Comparison of ENCODE assay signal across 14 mouse cellular contexts in genomic region chr1:193419168-193419567, GRCm38 (mm10). TPM values are rescaled to one million over a fixed set of nuclear protein-coding genes. Genes with fewer than 3 reads are reported as not detected.
DNase-seq lines count a peak whose midpoint lies in the region; ATAC-seq and TF ChIP-seq lines count a peak whose summit lies in the region.
"Had no signal": no experiment of that assay in that cellular context is flagged by ENCODE, and none has a peak within 500 bp of the region (broad histone marks: within the 10 kb centered on the region; RNA-seq: fewer than 3 reads in every experiment).

No protein-coding gene starts in this region.

- TF ChIP-seq POLR2A in lung, adult 2 months (IDR thresholded peaks at IDR 0.05; ENCODE audit: borderline replicate concordance, extremely low read depth, low read depth, low read length) = no peak

- H3K9me3 ChIP-seq in heart, embryonic 11.5 days (replicated peaks; ENCODE audit: control insufficient read depth, low read length) = no peaks in the 10 kb centered on the region
- H3K9me3 ChIP-seq in lung, embryonic 14.5 days (ENCODE audit: low read depth, low read length) = no peaks in the 10 kb centered on the region
- H3K9me3 ChIP-seq in embryonic facial prominence, embryonic 12.5 days = no peaks in the 10 kb centered on the region
- H3K9me3 ChIP-seq: G1E; liver, embryonic 12.5 days had no signal

- H3K9ac ChIP-seq in heart, embryonic 11.5 days (ENCODE audit: low read depth, low read length) = peak overlapping the region; percentile 18; the same call in 1 of the 2 replicates
- H3K9ac ChIP-seq in lung, embryonic 14.5 days = no peak overlapping the region; the same call in 1 of the 2 replicates
- no peak overlapping the region for H3K9ac ChIP-seq in embryonic facial prominence, embryonic 12.5 days
- H3K9ac ChIP-seq: forebrain, postnatal 0 days; liver, embryonic 12.5 days had no signal

- no peak overlapping the region for H3K4me2 ChIP-seq in heart, embryonic 11.5 days
- no peak overlapping the region for H3K4me2 ChIP-seq in lung, embryonic 14.5 days
- no peak overlapping the region for H3K4me2 ChIP-seq in embryonic facial prominence, embryonic 12.5 days (replicated peaks)
- H3K4me2 ChIP-seq: liver, embryonic 12.5 days had no signal

- TF ChIP-seq CTCF in lung, embryonic 14.5 days (IDR thresholded peaks at IDR 0.05; ENCODE audit: low read depth) = no peak
- TF ChIP-seq CTCF in lung, adult 2 months (IDR thresholded peaks at IDR 0.05; ENCODE audit: insufficient read depth, low read length) = no peak

- no peaks in the 10 kb centered on the region for H3K36me3 ChIP-seq in heart, embryonic 11.5 days (ENCODE audit: control insufficient read depth, insufficient read depth, low read length)
- H3K36me3 ChIP-seq in lung, embryonic 14.5 days (ENCODE audit: insufficient read depth) = no peaks in the 10 kb centered on the region
- H3K36me3 ChIP-seq in embryonic facial prominence, embryonic 12.5 days = no peaks in the 10 kb centered on the region
- H3K36me3 ChIP-seq: G1E; liver, embryonic 12.5 days had no signal

- no peak overlapping the region for H3K27ac ChIP-seq in heart, embryonic 11.5 days (ENCODE audit: low read depth, low read length)
- H3K27ac ChIP-seq in lung, embryonic 14.5 days (ENCODE audit: low read depth) = peak overlapping the region; percentile 72
- peak overlapping the region; percentile 33; the same call in 1 of the 2 replicates for H3K27ac ChIP-seq in embryonic facial prominence, embryonic 12.5 days
- H3K27ac ChIP-seq: liver, embryonic 12.5 days had no signal

- DNase-seq in heart, adult 18-20 months = no peak
- DNase-seq in lung, embryonic 14.5 days = peak; percentile 79
- DNase-seq in lung, adult 2 months = no peak
- DNase-seq in mesoderm, embryonic 11.5 days (ENCODE audit: low read depth, low spot score) = peak; percentile 69
- no peak for DNase-seq in layer of hippocampus, adult 9-11 months
- DNase-seq in adrenal gland, postnatal 10 days = no peak
- DNase-seq: forebrain, postnatal 0 days; heart, adult 11 months; thymus, postnatal 4 days had no signal

- peaks cover 21% of the 10 kb centered on the region for H3K4me1 ChIP-seq in heart, embryonic 11.5 days (ENCODE audit: control insufficient read depth, insufficient read depth, low read length)
- peaks cover 30% of the 10 kb centered on the region for H3K4me1 ChIP-seq in lung, embryonic 14.5 days (ENCODE audit: insufficient read depth)
- H3K4me1 ChIP-seq in lung, adult 2 months (ENCODE audit: control insufficient read depth, insufficient read depth, low read length) = peaks cover 4% of the 10 kb centered on the region; the same call in 1 of the 2 replicates
- H3K4me1 ChIP-seq in embryonic facial prominence, embryonic 12.5 days = 0 out of 2 replicates have a peak, but pooled peaks cover 7% of the 10 kb centered on the region

- WGBS in heart, embryonic 11.5 days (ENCODE audit: insufficient replicate concordance) = 3% methylated on average over 2 of the region's 2 CpGs
- WGBS in lung, embryonic 14.5 days = 4% methylated on average over 2 of the region's 2 CpGs
- WGBS in lung, adult 2 months = 5% methylated on average over 2 of the region's 2 CpGs
- 13% methylated on average over 2 of the region's 2 CpGs for WGBS in embryonic facial prominence, embryonic 12.5 days

- H3K4me3 ChIP-seq in heart, embryonic 11.5 days (ENCODE audit: low read depth, low read length) = no peak overlapping the region
- H3K4me3 ChIP-seq in lung, embryonic 14.5 days (ENCODE audit: low read depth, low read length) = no peak overlapping the region
- H3K4me3 ChIP-seq in lung, adult 2 months (replicated peaks; ENCODE audit: extremely low read depth, low read depth, low read length) = no peak overlapping the region
- no peak overlapping the region for H3K4me3 ChIP-seq in embryonic facial prominence, embryonic 12.5 days
- H3K4me3 ChIP-seq: liver, embryonic 12.5 days had no signal

- no peaks in the 10 kb centered on the region for H3K27me3 ChIP-seq in heart, embryonic 11.5 days (ENCODE audit: control insufficient read depth, insufficient read depth, low read length)
- H3K27me3 ChIP-seq in lung, embryonic 14.5 days (ENCODE audit: insufficient read depth, low read length) = no peaks in the 10 kb centered on the region
- no peaks in the 10 kb centered on the region for H3K27me3 ChIP-seq in embryonic facial prominence, embryonic 12.5 days

- no peak for ATAC-seq in heart, embryonic 11.5 days (replicated peaks; ENCODE audit: insufficient number of reproducible peaks, low FRiP score, low TSS enrichment)
- peak; percentile 72 for ATAC-seq in lung, embryonic 14.5 days (ENCODE audit: insufficient read depth)
- no peak for ATAC-seq in embryonic facial prominence, embryonic 12.5 days (ENCODE audit: insufficient number of reproducible peaks, insufficient read depth, low FRiP score, low TSS enrichment)
- ATAC-seq: forebrain, postnatal 0 days; liver, embryonic 12.5 days had no signal

RNA-seq across cellular contexts. Expression of gene Camk1g, which starts 49.1 kb away (rescaled TPM):
- 7.2 and 8.1 TPM in 2 replicates for polyA plus RNA-seq in heart, embryonic 11.5 days (2014; fragmentation: Nextera tagmentation; extraction: Ambion mirVana)
- total RNA-seq in heart, adult 18-20 months (2021) = under 1 TPM; 0.15 to 0.22 TPM
- 28.4 and 31.8 TPM in 2 replicates for polyA plus RNA-seq in lung, embryonic 14.5 days (2014; fragmentation: Nextera tagmentation; extraction: Ambion mirVana)
- 0.15 and 0.26 TPM in 2 replicates for polyA plus RNA-seq in lung, adult 2 months (2012; rRNA removed)
- polyA plus RNA-seq in embryonic facial prominence, embryonic 12.5 days (2016; fragmentation: Nextera tagmentation; extraction: Ambion mirVana) = 24.4 and 26.3 TPM in 2 replicates
- 1 to 10 TPM in 1 of 2 experiments, under 1 TPM in 1; 0.69 to 1.0 TPM for total RNA-seq in adrenal gland, postnatal 10 days (2021)
- total RNA-seq: G1E; megakaryocyte, adult 5-6 weeks had no signal
- polyA plus RNA-seq: G1E had no signal

Comparison
In these comparisons a context has a peak if more than half of its experiments do, and no peak if none do; other contexts are left out.
1. DNase-seq: peak in lung, embryonic 14.5 days (single experiment) and mesoderm, embryonic 11.5 days (single experiment); none in heart, adult 18-20 months (0 of 2), lung, adult 2 months (single experiment), layer of hippocampus, adult 9-11 months (single experiment) and adrenal gland, postnatal 10 days (single experiment).